Mouse (Mus musculus): ENCODE measurements around the gene Gngt1. TPM values are rescaled to one million over a fixed set of nuclear protein-coding genes. Genes with fewer than 3 reads are reported as not detected.

The Gngt1 gene
- polyA plus RNA-seq, 1 experiment from 2014 or later = not detected

DNA sequence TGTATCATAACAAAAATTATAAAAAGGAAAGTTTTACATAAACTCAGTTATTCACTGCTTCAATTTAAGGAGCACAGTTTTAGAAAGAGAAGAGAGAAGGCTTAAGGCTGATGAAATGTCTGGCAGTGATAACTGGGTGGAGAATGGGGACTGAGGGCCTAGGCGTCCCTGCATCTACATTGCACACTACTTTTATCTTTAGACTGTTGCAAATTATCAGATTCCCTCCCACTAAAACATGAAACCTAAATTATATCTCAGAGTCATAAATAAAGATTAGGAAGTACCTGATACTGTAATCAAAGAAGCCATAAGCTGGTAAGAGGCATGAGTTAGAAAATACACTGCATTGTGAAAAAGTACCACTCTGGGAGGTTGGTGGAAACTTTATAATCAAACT, 48.2 kb downstream of the Gngt1 start:
- H3K4me1 ChIP-seq (ENCODE audit: control insufficient read depth, insufficient read depth, low read length) = no peaks in the 10 kb centered on the region
- H3K27me3 ChIP-seq (ENCODE audit: control insufficient read depth, insufficient read depth, low read length) = no peaks in the 10 kb centered on the region
- H3K27ac ChIP-seq (replicated peaks; ENCODE audit: low read depth, low read length) = no peak overlapping the region
- no peaks in the 10 kb centered on the region for H3K36me3 ChIP-seq (ENCODE audit: control insufficient read depth, insufficient read depth, low read length)
- H3K4me2 ChIP-seq (ENCODE audit: low read depth, severe bottlenecking) = no peak overlapping the region
- no peak for DNase-seq (ENCODE audit: low spot score)
- H3K4me3 ChIP-seq (ENCODE audit: low read depth, low read length) = no peak overlapping the region
- no peak overlapping the region for H3K9ac ChIP-seq (ENCODE audit: low read length)
- no peaks in the 10 kb centered on the region for H3K9me3 ChIP-seq (ENCODE audit: control insufficient read depth, low read length)
- WGBS = 78% methylated on average over 1 of the region's 1 CpGs
- no peak for ATAC-seq (ENCODE audit: insufficient number of reproducible peaks, low FRiP score, low TSS enrichment, low read depth)

Other genes starting within 250 kb of the Gngt1 start
- 0.16 and 0.62 TPM in 2 replicates for gene Calcr, start 229.1 kb upstream of the Gngt1 start, polyA plus RNA-seq (2014; fragmentation: Nextera tagmentation; extraction: Ambion mirVana)
- 0.56 and 0.92 TPM in 2 replicates for gene Tfpi2, start 4.9 kb upstream of the Gngt1 start, polyA plus RNA-seq (2014; fragmentation: Nextera tagmentation; extraction: Ambion mirVana)
- 44.2 and 46.6 TPM in 2 replicates for gene Gng11, start 10.1 kb downstream of the Gngt1 start, polyA plus RNA-seq (2014; fragmentation: Nextera tagmentation; extraction: Ambion mirVana)
- gene Bet1, start 93.2 kb downstream of the Gngt1 start, polyA plus RNA-seq (2014; fragmentation: Nextera tagmentation; extraction: Ambion mirVana) = 71.9 and 83.0 TPM in 2 replicates